Comparison of ENCODE assay signal across 8 mouse cellular contexts in genomic region chr19:15985172-15985713, GRCm38 (mm10). TPM values are rescaled to one million over a fixed set of nuclear protein-coding genes. Genes with fewer than 3 reads are reported as not detected.
A peak's percentile ranks its signal among the peaks of the same experiment; 100 is the strongest.
DNase-seq lines count a peak whose midpoint lies in the region; ATAC-seq and TF ChIP-seq lines count a peak whose summit lies in the region.

No protein-coding gene starts in this region.

- H3K27me3 ChIP-seq in kidney, adult 2 months (replicated peaks; ENCODE audit: control insufficient read depth, insufficient read depth, low read length), result no peaks in the 10 kb centered on the region
- H3K27me3 ChIP-seq in hindbrain, embryonic 12.5 days, result no peaks in the 10 kb centered on the region
- H3K27me3 ChIP-seq in midbrain, embryonic 11.5 days (ENCODE audit: control insufficient read depth, insufficient read depth, low read length), result no peaks in the 10 kb centered on the region

- H3K4me1 ChIP-seq in kidney, adult 2 months (ENCODE audit: control insufficient read depth, insufficient read depth, low read length), result no peaks in the 10 kb centered on the region
- H3K4me1 ChIP-seq in bone marrow, adult 2 months (ENCODE audit: control insufficient read depth, insufficient read depth, low read length), result peaks cover 2% of the 10 kb centered on the region
- H3K4me1 ChIP-seq in hindbrain, embryonic 12.5 days, result peaks cover 21% of the 10 kb centered on the region
- peaks cover 15% of the 10 kb centered on the region for H3K4me1 ChIP-seq in midbrain, embryonic 11.5 days (ENCODE audit: control insufficient read depth, insufficient read depth, low read length)

- peak overlapping the region; percentile 38; the same call in 1 of the 2 replicates for H3K9ac ChIP-seq in hindbrain, embryonic 12.5 days
- peak overlapping the region; percentile 95 for H3K9ac ChIP-seq in midbrain, embryonic 11.5 days (ENCODE audit: low read length)

- peak overlapping the region; percentile 63 for H3K4me2 ChIP-seq in hindbrain, embryonic 12.5 days (replicated peaks)
- H3K4me2 ChIP-seq in midbrain, embryonic 11.5 days, result peak overlapping the region; percentile 56

- H3K9me3 ChIP-seq in hindbrain, embryonic 12.5 days (replicated peaks), result no peaks in the 10 kb centered on the region
- H3K9me3 ChIP-seq in midbrain, embryonic 11.5 days (ENCODE audit: control insufficient read depth, low read length), result no peaks in the 10 kb centered on the region

- DNase-seq in kidney, adult 2 months, result no peak
- DNase-seq in kidney, postnatal 10 days, result no peak
- no peak for DNase-seq in midbrain, embryonic 11.5 days (ENCODE audit: low spot score, missing footprints)
- no peak for DNase-seq in frontal cortex, adult 2 months (ENCODE audit: extremely low spot score in 1 of 2, low spot score in 1 of 2)
- no peak for DNase-seq in thymus, postnatal 25 days
- no peak for DNase-seq in cerebellum, adult 8-10 months

- no peak overlapping the region for H3K27ac ChIP-seq in kidney, adult 2 months (ENCODE audit: insufficient read depth, low read depth, low read length)
- peak overlapping the region; percentile 86 for H3K27ac ChIP-seq in bone marrow, adult 2 months (ENCODE audit: control insufficient read depth, insufficient read depth, low read depth, low read length, poor library complexity)
- peak overlapping the region; percentile 94; the same call in 1 of the 2 replicates for H3K27ac ChIP-seq in hindbrain, embryonic 12.5 days
- H3K27ac ChIP-seq in midbrain, embryonic 11.5 days (ENCODE audit: low read depth, low read length), result no peak overlapping the region

- no peaks in the 10 kb centered on the region for H3K36me3 ChIP-seq in kidney, adult 2 months (ENCODE audit: control insufficient read depth, insufficient read depth, low read length)
- 0 out of 2 replicates have a peak, but pooled peaks cover 4% of the 10 kb centered on the region for H3K36me3 ChIP-seq in hindbrain, embryonic 12.5 days
- no peaks in the 10 kb centered on the region for H3K36me3 ChIP-seq in midbrain, embryonic 11.5 days (ENCODE audit: control insufficient read depth, insufficient read depth, low read length)

- 30% methylated on average over 10 of the region's 10 CpGs for WGBS in kidney, adult 2 months
- 28% methylated on average over 10 of the region's 10 CpGs for WGBS in bone marrow, adult 2 months
- 30% methylated on average over 10 of the region's 10 CpGs for WGBS in hindbrain, embryonic 12.5 days
- 28% methylated on average over 10 of the region's 10 CpGs for WGBS in midbrain, embryonic 11.5 days

- TF ChIP-seq CTCF in kidney, adult 2 months (conservative IDR thresholded peaks at IDR 0.05; ENCODE audit: insufficient read depth, insufficient read length, low read depth, low read length), result no peak
- no peak for TF ChIP-seq CTCF in bone marrow, adult 2 months (IDR thresholded peaks at IDR 0.05; ENCODE audit: control insufficient read depth, insufficient read depth, low read length)

- peak overlapping the region; percentile 80 for H3K4me3 ChIP-seq in kidney, adult 2 months (ENCODE audit: insufficient read depth, low read depth, low read length)
- peak overlapping the region; percentile 94 for H3K4me3 ChIP-seq in bone marrow, adult 2 months (replicated peaks; ENCODE audit: control insufficient read depth, low read depth, low read length)
- peak overlapping the region; percentile 81 for H3K4me3 ChIP-seq in hindbrain, embryonic 12.5 days
- peak overlapping the region; percentile 85 for H3K4me3 ChIP-seq in midbrain, embryonic 11.5 days (ENCODE audit: low read depth, low read length)

- no peak for ATAC-seq in hindbrain, embryonic 12.5 days (ENCODE audit: low FRiP score)
- ATAC-seq in midbrain, embryonic 11.5 days (ENCODE audit: low FRiP score), result no peak

- no peak for TF ChIP-seq POLR2A in kidney, adult 2 months (IDR thresholded peaks at IDR 0.05; ENCODE audit: low read depth, low read length)
- no peak for TF ChIP-seq POLR2A in bone marrow, adult 2 months (IDR thresholded peaks at IDR 0.05; ENCODE audit: borderline replicate concordance, control insufficient read depth, low read depth, low read length)

RNA-seq across cellular contexts. Expression of gene Cep78, which starts 0.5 kb away (rescaled TPM):
- 1.5 and 1.6 TPM in 2 replicates for polyA plus RNA-seq in kidney, adult 2 months (2012; rRNA removed)
- polyA plus RNA-seq in bone marrow, adult 2 months (2011; ENCODE audit: insufficient read depth, insufficient read length, low replicate concordance, missing spikeins), result 4.3 and 10.9 TPM in 2 replicates
- polyA plus RNA-seq in hindbrain, embryonic 12.5 days (2016; fragmentation: Nextera tagmentation; extraction: Ambion mirVana), result 51.0 and 52.9 TPM in 2 replicates
- polyA plus RNA-seq in midbrain, embryonic 11.5 days (2014; fragmentation: Nextera tagmentation; extraction: Ambion mirVana), result 49.6 and 50.9 TPM in 2 replicates
- polyA plus RNA-seq in frontal cortex, adult 2 months (2012; rRNA removed), result 8.5 and 10.1 TPM in 2 replicates

RNA-seq across cellular contexts. Expression of gene Psat1, which starts 38.1 kb away (rescaled TPM):
- polyA plus RNA-seq in kidney, adult 2 months (2012; rRNA removed), result 21.0 and 28.5 TPM in 2 replicates
- polyA plus RNA-seq in bone marrow, adult 2 months (2011; ENCODE audit: insufficient read depth, insufficient read length, low replicate concordance, missing spikeins), result 9.7 and 55.1 TPM in 2 replicates
- 96.0 and 98.2 TPM in 2 replicates for polyA plus RNA-seq in hindbrain, embryonic 12.5 days (2016; fragmentation: Nextera tagmentation; extraction: Ambion mirVana)
- polyA plus RNA-seq in midbrain, embryonic 11.5 days (2014; fragmentation: Nextera tagmentation; extraction: Ambion mirVana), result 103 and 105 TPM in 2 replicates
- polyA plus RNA-seq in frontal cortex, adult 2 months (2012; rRNA removed), result 112 and 121 TPM in 2 replicates

Comparison
In these comparisons a context has a peak if more than half of its experiments do, and no peak if none do; other contexts are left out.
1. H3K27ac ChIP-seq: peak in bone marrow, adult 2 months (single experiment) and hindbrain, embryonic 12.5 days (single experiment); none in kidney, adult 2 months (single experiment) and midbrain, embryonic 11.5 days (single experiment).
2. Peak in every context shown above with its lines, with median percentiles within 50 percentile points of each other: H3K4me3 ChIP-seq.